Mouse (Mus musculus) spleen, adult 2 months (tissue): ENCODE measurements around the gene Fam222a. TPM values are rescaled to one million over a fixed set of nuclear protein-coding genes. Genes with fewer than 3 reads are reported as not detected.

Experiments used
- DNase-seq, 2 experiments: peaks; one replicate each; pipeline versions ENCODE4 v3.0.0 to v3.0.0-alpha.2; 2012 to 2021; ENCODE audit warnings: low spot score in 2 of 2, low read depth in 1 of 2
- H3K27ac ChIP-seq: fragments of 200-500 bp; 2 replicates; pipeline ENCODE4 v1.5.1; 2012; ENCODE audit warnings: low read length, inconsistent platforms; ENCODE audit not compliant: insufficient read depth
- H3K27me3 ChIP-seq: fragments of 200-500 bp; 2 replicates; pipeline ENCODE4 v1.6.1; 2012; ENCODE audit warnings: mild to moderate bottlenecking, moderate library complexity, low read length, inconsistent platforms; ENCODE audit not compliant: control insufficient read depth, insufficient read depth
- H3K36me3 ChIP-seq: fragments of 200-500 bp; 2 replicates; pipeline ENCODE4 v1.6.1; 2012; ENCODE audit warnings: mild to moderate bottlenecking, low read length, inconsistent platforms; ENCODE audit not compliant: control insufficient read depth, insufficient read depth
- H3K4me1 ChIP-seq: fragments of 200-500 bp; 2 replicates; pipeline ENCODE4 v1.6.1; 2011; ENCODE audit warnings: inconsistent platforms; ENCODE audit not compliant: control insufficient read depth, insufficient read depth, insufficient read length
- H3K4me3 ChIP-seq: fragments of 200-500 bp; 2 replicates; pipeline ENCODE4 v1.5.1; 2011; ENCODE audit warnings: mild to moderate bottlenecking, inconsistent platforms; ENCODE audit not compliant: insufficient read depth, insufficient read length; ENCODE audit errors: extremely low read depth
- CTCF ChIP-seq: fragments of 200-500 bp; IDR thresholded peaks from 2 replicates; pipeline ENCODE4 v1.5.1; 2011; ENCODE audit warnings: mild to moderate bottlenecking, inconsistent platforms; ENCODE audit not compliant: insufficient read depth, insufficient read length, insufficient replicate concordance; ENCODE audit errors: extremely low read depth
- POLR2A ChIP-seq: fragments of 200-500 bp; IDR thresholded peaks from 2 replicates; pipeline ENCODE4 v1.6.1; 2011; ENCODE audit warnings: low read depth, low read length, inconsistent platforms
- WGBS: fragments of 180-500 bp; shearing (Covaris S2); methylation state at CpG from one replicate; pipeline ENCODE4 v1.1.7; 2018; 5-methylcytosine and 5-hydroxymethylcytosine counted together
- polyA plus RNA-seq: library from polyadenylated mRNA; depleted of rRNA; stranded (reverse); fragments of >200 nt; gene quantifications from 2 replicates; pipeline ENCODE4 v1.2.3, GENCODE M21; 2012

Fam222a gene
- polyA plus RNA-seq, 1 experiment: 2.8 TPM

DNA sequence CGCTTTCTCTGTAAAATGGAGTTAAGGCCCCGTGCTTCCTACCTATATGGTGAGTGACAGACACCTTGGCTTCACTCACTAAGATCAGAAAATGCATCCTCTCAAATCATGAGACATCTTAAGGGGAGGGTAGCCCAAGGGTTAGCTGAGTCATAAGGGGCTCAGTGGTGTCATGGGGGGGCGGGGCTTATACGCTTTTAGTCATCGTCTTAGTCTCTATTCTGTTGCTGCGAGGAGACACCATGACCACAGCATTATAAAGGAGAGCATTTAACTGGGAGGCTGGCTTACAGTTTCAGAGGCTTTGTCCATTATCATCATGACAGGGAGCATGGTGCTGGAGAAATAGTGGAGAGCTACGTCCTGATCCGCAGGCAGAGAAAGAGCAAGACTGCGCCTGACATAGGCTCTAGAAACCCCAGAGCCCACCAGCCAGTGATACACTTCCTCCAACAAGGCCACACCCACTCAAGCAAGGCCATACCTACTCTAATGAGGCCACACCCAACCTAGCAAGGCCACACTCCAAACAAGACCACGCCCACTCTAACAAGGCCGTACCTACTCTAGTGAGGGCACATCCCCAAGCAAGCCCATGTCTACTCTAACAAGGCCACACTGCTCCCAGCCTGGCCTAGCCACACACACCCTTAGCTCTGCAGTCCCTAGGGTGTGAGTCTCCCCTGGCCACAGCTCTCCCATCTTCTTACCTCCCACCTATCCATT lies 48.7 kb downstream of the Fam222a start:
- Histone ChIP-seq H3K4me3 (no peak overlapping the region), H3K36me3 (no peaks in the 10 kb centered on the region), H3K27me3 (no peaks in the 10 kb centered on the region), H3K27ac (no peak overlapping the region), H3K4me1 (no peaks in the 10 kb centered on the region)
- TF ChIP-seq POLR2A (no peak), CTCF (no peak)
- no peak for DNase-seq
- 86% methylated on average over 11 of the region's 11 CpGs for WGBS

DNA sequence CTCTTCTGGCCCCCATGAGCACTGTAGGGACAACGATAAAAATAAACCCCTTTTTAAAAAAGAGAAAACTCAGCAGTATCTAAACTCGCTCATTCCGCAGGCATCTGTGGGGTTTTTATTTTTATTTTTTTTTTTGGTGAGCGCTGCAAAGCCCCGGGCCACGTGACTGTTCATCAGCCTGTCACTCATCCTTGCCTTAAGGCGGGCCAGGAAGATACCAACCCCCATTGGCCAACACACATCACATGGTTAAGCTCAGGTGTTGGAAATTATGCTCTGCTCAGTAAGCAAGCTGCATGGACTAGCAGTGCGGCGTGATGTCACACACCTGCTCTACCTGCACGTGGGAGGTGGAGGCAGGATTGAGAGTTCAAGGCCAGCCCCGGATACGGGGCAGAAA lies 50.0 kb downstream of the Fam222a start:
- H3K4me1 ChIP-seq: no peaks in the 10 kb centered on the region
- no peaks in the 10 kb centered on the region for H3K27me3 ChIP-seq
- WGBS: 74% methylated on average over 12 of the region's 12 CpGs

DNA sequence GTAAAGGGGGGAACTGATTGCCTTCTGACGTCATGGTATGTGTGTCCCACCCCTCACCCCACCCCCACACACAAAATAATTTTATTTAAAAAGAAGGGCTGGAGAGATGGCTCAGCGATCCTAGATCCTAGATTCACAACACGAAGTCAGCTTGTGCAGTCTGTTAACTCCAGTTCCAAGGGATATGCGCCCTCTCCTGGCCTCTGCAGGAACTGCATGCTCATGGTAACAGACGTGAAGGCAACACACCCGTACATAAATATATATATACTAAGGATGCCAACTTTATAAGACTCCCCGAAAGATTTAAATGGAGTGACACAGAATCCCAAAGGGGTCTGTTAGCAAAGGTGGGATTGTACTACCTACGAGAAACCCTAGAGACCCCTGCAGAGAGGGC lies 51.0 kb downstream of the Fam222a start:
- Histone ChIP-seq H3K27ac (no peak overlapping the region), H3K27me3 (no peaks in the 10 kb centered on the region), H3K4me3 (no peak overlapping the region), H3K4me1 (no peaks in the 10 kb centered on the region), H3K36me3 (no peaks in the 10 kb centered on the region)
- TF ChIP-seq CTCF: peak; percentile 70; the same call in 1 of the 2 replicates
- no peak for TF ChIP-seq POLR2A
- peak in 1 of 2 experiments; percentile 68 for DNase-seq
- 24% methylated on average over 8 of the region's 8 CpGs for WGBS

More for the DNA sequence above, 50.0 kb downstream of the Fam222a start:
- TF ChIP-seq CTCF: no peak
- TF ChIP-seq POLR2A: no peak
- DNase-seq: no peak
- H3K4me3 ChIP-seq: no peak overlapping the region
- no peaks in the 10 kb centered on the region for H3K36me3 ChIP-seq
- no peak overlapping the region for H3K27ac ChIP-seq

DNA sequence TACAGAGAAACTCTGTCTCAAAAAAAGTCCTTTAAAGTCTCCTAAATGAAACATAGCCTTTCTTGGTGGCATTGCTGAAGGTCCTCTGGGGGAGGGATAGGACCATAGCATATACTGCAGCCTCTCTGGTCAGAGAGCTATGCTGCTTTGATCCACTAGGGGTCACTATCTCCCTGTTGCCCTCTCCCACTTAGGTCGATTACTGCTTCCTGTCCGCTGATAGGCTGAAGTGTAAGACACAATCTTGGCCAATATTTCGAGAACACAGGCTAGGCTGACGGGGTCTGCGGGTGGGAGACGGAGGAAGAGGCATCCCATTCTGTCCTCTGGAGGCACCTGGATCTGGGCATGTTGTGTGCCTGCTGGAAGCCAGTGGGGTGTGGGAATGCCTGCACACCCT lies 52.5 kb downstream of the Fam222a start:
- WGBS: 35% methylated on average over 6 of the region's 6 CpGs
- H3K4me1 ChIP-seq: no peaks in the 10 kb centered on the region
- H3K27ac ChIP-seq: no peak overlapping the region
- DNase-seq: peak in 1 of 2 experiments; percentile 38
- TF ChIP-seq POLR2A (no peak), CTCF (peak; percentile 65; the same call in 1 of the 2 replicates)
- H3K27me3 ChIP-seq: no peaks in the 10 kb centered on the region
- no peaks in the 10 kb centered on the region for H3K36me3 ChIP-seq
- no peak overlapping the region for H3K4me3 ChIP-seq

DNA sequence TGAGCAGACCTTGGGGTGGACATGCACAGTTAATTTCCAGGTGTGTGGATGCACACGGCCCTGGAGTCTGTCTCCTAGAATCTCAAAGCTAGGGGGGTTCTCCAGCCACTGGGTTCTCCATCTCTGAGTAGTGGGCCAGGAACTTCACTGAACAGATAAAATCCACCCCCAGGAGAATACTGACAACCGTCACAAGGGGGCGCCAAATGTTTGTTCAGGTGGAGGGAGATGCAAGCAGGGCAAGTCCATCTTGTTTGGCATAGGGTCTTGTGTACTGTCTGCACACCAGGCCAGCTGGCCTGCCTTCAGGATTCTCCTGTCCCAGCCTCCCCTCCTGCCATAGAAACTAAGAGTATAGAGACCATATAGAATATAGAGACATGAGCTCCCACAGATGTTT lies 57.8 kb downstream of the Fam222a start:
- Histone ChIP-seq H3K4me3 (no peak overlapping the region), H3K36me3 (no peaks in the 10 kb centered on the region), H3K27me3 (no peaks in the 10 kb centered on the region), H3K27ac (no peak overlapping the region), H3K4me1 (no peaks in the 10 kb centered on the region)
- WGBS: 21% methylated on average over 3 of the region's 3 CpGs
- DNase-seq: peak in 1 of 2 experiments; percentile 61
- TF ChIP-seq POLR2A (no peak), CTCF (peak; percentile 47; the same call in 1 of the 2 replicates)

DNA sequence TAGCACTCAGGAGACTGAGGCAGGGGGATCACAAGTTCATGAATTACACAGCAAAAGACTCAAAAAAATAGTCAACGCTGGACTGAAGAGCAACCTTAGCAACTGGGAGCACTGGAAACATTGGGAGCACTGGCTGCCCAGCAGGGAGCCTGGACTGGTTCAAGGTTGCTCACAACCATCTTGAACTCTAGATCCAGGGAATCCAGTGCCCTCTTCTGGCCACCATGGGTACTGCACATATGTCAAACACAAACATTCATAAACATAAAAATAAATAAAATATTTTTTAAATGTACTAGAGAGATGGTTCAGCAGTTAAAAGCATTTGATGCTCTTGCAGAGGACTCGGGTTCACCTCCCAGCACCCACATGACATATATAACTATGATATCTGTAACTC lies 63.5 kb downstream of the Fam222a start:
- 46% methylated on average over 2 of the region's 2 CpGs for WGBS
- H3K27ac ChIP-seq: no peak overlapping the region
- no peak for TF ChIP-seq POLR2A
- TF ChIP-seq CTCF: no peak
- H3K4me3 ChIP-seq: no peak overlapping the region
- H3K4me1 ChIP-seq: no peaks in the 10 kb centered on the region
- DNase-seq: no peak
- no peaks in the 10 kb centered on the region for H3K36me3 ChIP-seq
- no peaks in the 10 kb centered on the region for H3K27me3 ChIP-seq

DNA sequence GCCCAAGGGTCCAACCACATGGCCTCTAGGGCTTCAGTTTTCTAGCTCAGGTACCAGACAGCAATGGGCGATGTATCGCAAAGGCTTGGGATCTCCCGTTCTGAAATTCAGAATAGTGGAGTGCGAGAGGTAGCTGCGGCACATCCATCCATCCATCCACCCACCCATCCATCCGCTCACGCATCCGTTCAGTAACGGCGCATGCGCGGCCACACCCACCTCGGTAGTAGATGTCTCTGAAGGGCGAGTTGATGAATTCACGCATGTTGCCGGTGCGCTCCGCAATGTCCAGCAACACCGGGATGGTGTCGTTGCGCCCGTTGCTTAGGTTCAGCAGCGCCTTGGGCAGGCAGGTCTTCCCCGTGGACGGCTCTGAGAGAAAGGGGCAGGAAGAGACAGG lies 68.3 kb downstream of the Fam222a start:
- Histone ChIP-seq H3K27me3 (no peaks in the 10 kb centered on the region), H3K36me3 (no peaks in the 10 kb centered on the region), H3K4me3 (no peak overlapping the region), H3K27ac (no peak overlapping the region), H3K4me1 (peaks cover 3% of the 10 kb centered on the region; the same call in 1 of the 2 replicates)
- TF ChIP-seq CTCF: no peak
- TF ChIP-seq POLR2A: no peak
- 87% methylated on average over 25 of the region's 25 CpGs for WGBS
- no peak for DNase-seq
